8 mouse cellular contexts compared by ENCODE assay signal in the genomic region with DNA sequence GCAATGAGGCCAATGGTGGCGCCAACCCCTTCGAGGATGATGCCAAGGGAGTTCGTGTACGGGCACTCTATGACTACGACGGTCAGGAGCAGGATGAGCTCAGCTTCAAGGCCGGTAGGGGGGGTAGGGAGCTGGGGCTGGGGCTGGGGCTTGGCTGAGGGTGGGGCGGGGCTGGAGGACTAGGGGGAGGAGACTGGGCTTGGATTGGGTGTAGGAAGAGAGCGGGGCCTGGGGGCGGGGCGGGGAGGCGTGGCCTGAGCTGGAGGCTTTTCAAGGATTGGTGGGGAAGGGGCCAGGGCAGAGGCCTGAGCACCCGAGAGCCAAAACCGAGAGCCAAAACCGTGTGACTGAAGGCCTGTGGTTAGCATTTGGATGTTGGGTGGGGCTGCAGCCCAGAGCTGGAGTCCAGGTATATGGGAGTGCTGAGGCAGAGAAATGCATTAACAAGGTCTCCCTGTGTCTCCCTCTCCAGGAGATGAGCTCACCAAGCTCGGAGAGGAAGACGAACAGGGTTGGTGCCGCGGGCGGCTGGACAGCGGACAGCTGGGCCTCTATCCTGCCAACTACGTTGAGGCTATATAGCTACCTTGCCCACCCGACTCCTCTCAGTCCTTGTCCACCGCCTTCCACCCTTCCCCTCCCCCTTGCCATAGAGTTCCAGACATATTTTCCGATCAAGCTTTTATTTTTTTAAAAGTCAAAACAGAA. TPM values are rescaled to one million over a fixed set of nuclear protein-coding genes. Genes with fewer than 3 reads are reported as not detected.
DNase-seq lines count a peak whose midpoint lies in the region; ATAC-seq lines count a peak whose summit lies in the region.

No protein-coding gene starts in this region.

- H3K9ac ChIP-seq in heart, embryonic 13.5 days: peak overlapping the region; percentile 61; the same call in 1 of the 2 replicates
- 0 out of 2 replicates have a peak overlapping the region, but pooled peaks have one; percentile 12 for H3K9ac ChIP-seq in kidney, embryonic 15.5 days

- peak overlapping the region; percentile 30; the same call in 1 of the 2 replicates for H3K27ac ChIP-seq in embryonic facial prominence, embryonic 10.5 days (replicated peaks)
- no peak overlapping the region for H3K27ac ChIP-seq in heart, embryonic 13.5 days (replicated peaks)
- H3K27ac ChIP-seq in kidney, embryonic 15.5 days: no peak overlapping the region; the same call in 1 of the 2 replicates

- no peaks in the 10 kb centered on the region for H3K36me3 ChIP-seq in embryonic facial prominence, embryonic 10.5 days (replicated peaks)
- no peaks in the 10 kb centered on the region for H3K36me3 ChIP-seq in heart, embryonic 13.5 days
- no peaks in the 10 kb centered on the region for H3K36me3 ChIP-seq in kidney, embryonic 15.5 days

- H3K4me1 ChIP-seq in embryonic facial prominence, embryonic 10.5 days: peaks cover 35% of the 10 kb centered on the region
- H3K4me1 ChIP-seq in heart, embryonic 13.5 days: peaks cover 14% of the 10 kb centered on the region
- H3K4me1 ChIP-seq in kidney, embryonic 15.5 days: peaks cover 22% of the 10 kb centered on the region

- peak; percentile 22 to 35 for DNase-seq in spleen, adult 18-20 months
- DNase-seq in spleen, adult 12 weeks (ENCODE audit: low spot score): no peak
- DNase-seq in embryonic facial prominence, embryonic 10.5 days (ENCODE audit: low spot score): peak; percentile 99
- DNase-seq in lung, postnatal 25 days (ENCODE audit: low spot score): peak; percentile 63
- DNase-seq in spleen, postnatal 36 days (ENCODE audit: low spot score in 2 of 2): peak; percentile 29 to 32
- DNase-seq in left cerebral cortex, adult 9 months (ENCODE audit: low spot score in 2 of 2): no peak

- peak overlapping the region; percentile 55 for H3K4me3 ChIP-seq in embryonic facial prominence, embryonic 10.5 days
- H3K4me3 ChIP-seq in heart, embryonic 13.5 days: peak overlapping the region; percentile 42
- H3K4me3 ChIP-seq in kidney, embryonic 15.5 days (replicated peaks): peak overlapping the region; percentile 39

- peak; percentile 52; the same call in 1 of the 2 replicates for ATAC-seq in heart, embryonic 13.5 days (ENCODE audit: extremely low read depth, insufficient number of reproducible peaks, low FRiP score, low TSS enrichment)
- peak; percentile 90 for ATAC-seq in kidney, embryonic 15.5 days (replicated peaks; ENCODE audit: low FRiP score)

- peak overlapping the region; percentile 64 for H3K4me2 ChIP-seq in heart, embryonic 13.5 days
- H3K4me2 ChIP-seq in kidney, embryonic 15.5 days: peak overlapping the region; percentile 72

- peaks cover 64% of the 10 kb centered on the region for H3K27me3 ChIP-seq in embryonic facial prominence, embryonic 10.5 days (replicated peaks; ENCODE audit: low read depth, poor library complexity, severe bottlenecking)
- H3K27me3 ChIP-seq in heart, embryonic 13.5 days (replicated peaks): peaks cover 69% of the 10 kb centered on the region
- peaks cover 20% of the 10 kb centered on the region for H3K27me3 ChIP-seq in kidney, embryonic 15.5 days

- 4% methylated on average over 25 of the region's 25 CpGs for WGBS in embryonic facial prominence, embryonic 10.5 days
- 2% methylated on average over 24 of the region's 25 CpGs for WGBS in heart, embryonic 13.5 days
- WGBS in kidney, embryonic 15.5 days: 5% methylated on average over 25 of the region's 25 CpGs

- H3K9me3 ChIP-seq in embryonic facial prominence, embryonic 10.5 days: no peaks in the 10 kb centered on the region
- H3K9me3 ChIP-seq in heart, embryonic 13.5 days: 0 out of 2 replicates have a peak, but pooled peaks cover 6% of the 10 kb centered on the region
- H3K9me3 ChIP-seq in kidney, embryonic 15.5 days (replicated peaks): no peaks in the 10 kb centered on the region

RNA-seq across cellular contexts. Expression of a gene that starts 20.6 kb away (rescaled TPM):
- polyA plus RNA-seq in embryonic facial prominence, embryonic 10.5 days (2016; fragmentation: Nextera tagmentation; extraction: Ambion mirVana): 0.15 and 0.43 TPM in 2 replicates
- polyA plus RNA-seq in heart, embryonic 13.5 days (2015; fragmentation: Nextera tagmentation; extraction: Ambion mirVana): 0.15 and 0.18 TPM in 2 replicates
- polyA plus RNA-seq in kidney, embryonic 15.5 days (2015; fragmentation: Nextera tagmentation; extraction: Ambion mirVana): 0.16 and 1.4 TPM in 2 replicates

RNA-seq across cellular contexts. Expression of a gene that starts 52.8 kb away (rescaled TPM):
- 5.2 and 6.9 TPM in 2 replicates for polyA plus RNA-seq in embryonic facial prominence, embryonic 10.5 days (2016; fragmentation: Nextera tagmentation; extraction: Ambion mirVana)
- 0.78 and 1.4 TPM in 2 replicates for polyA plus RNA-seq in heart, embryonic 13.5 days (2015; fragmentation: Nextera tagmentation; extraction: Ambion mirVana)
- polyA plus RNA-seq in kidney, embryonic 15.5 days (2015; fragmentation: Nextera tagmentation; extraction: Ambion mirVana): 0.99 and 1.5 TPM in 2 replicates

Comparison
In these comparisons a context has a peak if more than half of its experiments do, and no peak if none do; other contexts are left out.
1. DNase-seq: peak in spleen, adult 18-20 months (2 of 2), embryonic facial prominence, embryonic 10.5 days (single experiment), lung, postnatal 25 days (single experiment) and spleen, postnatal 36 days (2 of 2); none in spleen, adult 12 weeks (single experiment) and left cerebral cortex, adult 9 months (0 of 2).
2. Peak in every context shown above with its lines, with median percentiles within 50 percentile points of each other: H3K4me3 ChIP-seq.